Mouse (Mus musculus) neural tube, embryonic 12.5 days (tissue): ENCODE measurements around the gene Rab7. TPM values are rescaled to one million over a fixed set of nuclear protein-coding genes. Genes with fewer than 3 reads are reported as not detected.
A peak's percentile ranks its signal among the peaks of the same experiment; 100 is the strongest.

ENCODE experiments used
- ATAC-seq: fragments of 200-750 bp; cut with Nextera tagmentation; 2 replicates; pipeline ENCODE4 v1.8.0; 2017; ENCODE audit warnings: low read depth, mild to moderate bottlenecking, moderate TSS enrichment, moderate library complexity; ENCODE audit not compliant: low FRiP score
- H3K27ac ChIP-seq: fragments of 300-500 bp; sonication (generic); 2 replicates; pipeline ENCODE4 v1.5.1; 2016
- H3K27me3 ChIP-seq: fragments of 300-500 bp; sonication (generic); replicated peaks from 2 replicates; pipeline ENCODE4 v1.6.1; 2016; ENCODE audit warnings: mild to moderate bottlenecking
- H3K36me3 ChIP-seq: fragments of 300-500 bp; sonication (generic); 2 replicates; pipeline ENCODE4 v1.6.1; 2016; ENCODE audit warnings: mild to moderate bottlenecking
- H3K4me1 ChIP-seq: fragments of 300-500 bp; sonication (generic); 2 replicates; pipeline ENCODE4 v1.6.1; 2016
- H3K4me2 ChIP-seq: fragments of 300-500 bp; sonication (generic); replicated peaks from 2 replicates; pipeline ENCODE4 v1.6.1; 2016; ENCODE audit warnings: mild to moderate bottlenecking
- H3K4me3 ChIP-seq: fragments of 300-500 bp; sonication (generic); 2 replicates; pipeline ENCODE4 v1.5.1; 2016
- H3K9ac ChIP-seq: fragments of 300-500 bp; sonication (generic); 2 replicates; pipeline ENCODE4 v1.6.1; 2016; ENCODE audit warnings: mild to moderate bottlenecking
- H3K9me3 ChIP-seq: fragments of 300-500 bp; sonication (generic); 2 replicates; pipeline ENCODE4 v1.6.1; 2016; ENCODE audit warnings: mild to moderate bottlenecking
- WGBS: fragments of 180-500 bp; shearing (Covaris S2); methylation state at CpG from one replicate; pipeline ENCODE4 v1.1.7; 2016; 5-methylcytosine and 5-hydroxymethylcytosine counted together
- polyA plus RNA-seq: library from polyadenylated mRNA; unstranded; fragments of >200 nt; fragmentation: Nextera tagmentation; extraction: Ambion mirVana; gene quantifications from 2 replicates; pipeline ENCODE4 v1.2.1, GENCODE M21; 2016

The Rab7 gene
- polyA plus RNA-seq = 231 and 251 TPM in 2 replicates

DNA sequence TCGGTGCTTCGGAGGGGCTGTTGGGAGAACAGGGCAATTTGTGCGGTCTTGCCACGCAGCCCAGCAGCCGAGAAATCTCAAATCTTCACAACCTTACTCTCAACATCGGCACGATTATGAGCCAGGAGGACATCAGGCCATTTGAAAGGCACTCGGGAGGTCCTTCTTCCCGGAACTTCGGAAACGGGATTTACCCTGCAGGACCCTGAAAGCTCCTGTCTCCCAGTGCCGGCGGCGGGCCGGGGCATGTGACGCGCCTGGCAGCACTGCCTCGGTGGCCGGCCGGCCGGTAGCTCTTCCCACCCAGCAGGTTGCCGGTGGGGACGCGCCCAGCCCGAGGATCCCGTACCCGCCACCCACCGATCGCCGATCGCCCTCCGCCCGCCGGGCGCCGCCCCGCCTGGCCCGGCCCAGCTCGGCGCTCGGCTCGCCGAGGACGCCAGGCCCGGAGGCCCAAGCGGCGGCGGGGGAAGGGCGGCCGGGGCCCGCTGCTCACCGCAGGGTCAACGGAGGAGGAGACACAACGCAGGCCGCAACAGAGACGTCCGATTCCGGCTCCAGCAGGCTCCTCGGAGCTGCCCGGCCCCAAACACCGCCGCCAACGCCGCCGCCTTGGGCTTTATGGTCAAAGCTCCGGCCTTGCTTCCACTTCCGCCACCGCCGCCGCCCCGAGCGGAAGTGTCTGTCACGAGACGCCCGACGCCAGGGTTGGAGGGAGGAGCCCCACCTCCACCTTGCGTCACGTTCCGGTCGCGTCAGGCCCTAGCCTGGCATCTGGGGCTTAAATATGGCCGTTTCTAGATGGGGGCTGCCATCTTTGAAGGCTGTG lies at the start of gene Rab7:
Gene Rab7 (minus strand): TSS at position 694 of the 829 bp plus-strand sequence.
- H3K4me1 ChIP-seq = peaks cover 18% of the 10 kb centered on the region
- peak within 1 kb of the TSS; percentile 97 for H3K4me3 ChIP-seq
- H3K27ac ChIP-seq = peak within 1 kb of the TSS; percentile 70; the same call in 1 of the 2 replicates
- H3K9me3 ChIP-seq = no peaks in the 10 kb centered on the region
- peak within 1 kb of the TSS; percentile 97 for H3K9ac ChIP-seq
- ATAC-seq = peak; percentile 98
- H3K36me3 ChIP-seq = no peaks in the 10 kb centered on the region; the same call in 1 of the 2 replicates
- peak within 1 kb of the TSS; percentile 97 for H3K4me2 ChIP-seq
- under 1% methylated on average over 71 of the region's 82 CpGs for WGBS
- peaks cover 8% of the 10 kb centered on the region; the same call in 1 of the 2 replicates for H3K27me3 ChIP-seq

DNA sequence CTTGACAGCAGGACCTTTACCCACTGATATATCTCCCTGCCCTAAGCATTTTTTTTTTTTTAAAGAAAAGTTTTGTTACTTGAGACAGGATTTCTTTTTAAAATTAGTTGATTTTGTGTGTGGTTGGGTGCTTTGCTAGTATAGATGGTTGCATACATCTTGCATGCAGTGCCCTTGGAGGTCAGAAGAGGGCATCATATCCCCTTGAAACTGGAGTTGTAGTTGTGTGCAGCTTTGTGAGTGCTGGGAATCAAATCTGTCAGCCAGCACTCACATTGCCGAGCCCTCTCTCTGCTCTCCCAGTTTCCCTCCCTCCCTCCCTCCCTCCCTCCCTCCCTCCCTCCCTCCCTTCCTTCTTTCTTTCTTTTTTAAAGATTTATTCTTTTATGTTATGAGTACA lies 43.9 kb upstream of the Rab7 start:
- Histone ChIP-seq H3K9ac (no peak overlapping the region), H3K4me3 (no peak overlapping the region), H3K9me3 (no peaks in the 10 kb centered on the region), H3K4me1 (peaks cover 11% of the 10 kb centered on the region), H3K36me3 (peaks cover 44% of the 10 kb centered on the region), H3K27ac (no peak overlapping the region), H3K27me3 (no peaks in the 10 kb centered on the region), H3K4me2 (no peak overlapping the region)
- 93% methylated on average over 1 of the region's 1 CpGs for WGBS
- ATAC-seq = no peak

DNA sequence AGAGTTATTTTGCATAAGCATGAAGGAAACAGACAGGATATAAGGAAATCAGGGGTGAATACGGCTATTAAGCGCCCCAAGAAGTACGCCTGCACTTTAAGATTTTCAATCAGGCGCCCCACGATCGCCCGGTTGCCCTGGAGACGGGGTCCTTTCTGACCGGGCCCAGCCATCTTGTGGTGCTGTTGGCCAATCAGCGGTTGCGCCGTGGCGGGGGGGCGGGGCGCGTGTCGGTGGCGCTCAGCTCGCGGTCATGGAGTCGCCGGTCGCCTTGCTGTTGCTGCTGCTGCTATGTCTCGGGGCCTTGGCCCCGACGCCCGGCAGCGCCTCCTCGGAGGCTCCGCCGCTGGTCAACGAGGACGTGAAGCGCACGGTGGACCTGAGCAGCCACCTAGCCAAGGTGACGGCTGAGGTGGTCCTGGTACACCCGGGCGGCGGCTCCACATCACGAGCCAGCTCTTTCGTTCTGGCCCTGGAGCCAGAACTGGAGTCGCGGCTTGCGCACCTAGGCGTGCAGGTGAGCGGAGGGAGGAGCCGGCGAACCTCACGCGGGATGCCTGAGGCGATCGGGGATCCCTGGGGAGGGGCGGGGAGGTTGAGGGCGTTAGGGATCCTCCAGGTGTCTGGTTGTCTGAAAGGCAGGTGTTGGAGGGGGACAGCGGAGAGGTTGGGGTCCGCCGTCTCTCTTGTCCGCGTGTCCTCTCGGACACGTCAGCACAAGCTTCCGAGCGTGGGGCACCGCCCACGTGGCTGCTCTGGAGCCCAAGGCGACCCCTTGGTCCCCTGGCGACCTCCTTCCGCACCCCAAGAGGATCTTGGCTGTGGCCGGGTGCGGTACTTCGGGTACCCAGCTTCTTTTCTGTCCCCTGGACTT lies 39.4 kb upstream of the Rab7 start, which contains the start of gene Rpn1:
Gene Rpn1 (plus strand): TSS at position 205 of the 874 bp plus-strand sequence.
- peak; percentile 95 for ATAC-seq
- Histone ChIP-seq H3K27me3 (0 out of 2 replicates have a peak, but pooled peaks cover 5% of the 10 kb centered on the region), H3K27ac (peak within 1 kb of the TSS; percentile 37; the same call in 1 of the 2 replicates), H3K4me2 (peak within 1 kb of the TSS; percentile 71), H3K36me3 (peaks cover 7% of the 10 kb centered on the region; the same call in 1 of the 2 replicates), H3K4me3 (peak within 1 kb of the TSS; percentile 95), H3K9ac (peak within 1 kb of the TSS; percentile 89), H3K9me3 (no peaks in the 10 kb centered on the region), H3K4me1 (peaks cover 11% of the 10 kb centered on the region)
- WGBS = under 1% methylated on average over 71 of the region's 71 CpGs

DNA sequence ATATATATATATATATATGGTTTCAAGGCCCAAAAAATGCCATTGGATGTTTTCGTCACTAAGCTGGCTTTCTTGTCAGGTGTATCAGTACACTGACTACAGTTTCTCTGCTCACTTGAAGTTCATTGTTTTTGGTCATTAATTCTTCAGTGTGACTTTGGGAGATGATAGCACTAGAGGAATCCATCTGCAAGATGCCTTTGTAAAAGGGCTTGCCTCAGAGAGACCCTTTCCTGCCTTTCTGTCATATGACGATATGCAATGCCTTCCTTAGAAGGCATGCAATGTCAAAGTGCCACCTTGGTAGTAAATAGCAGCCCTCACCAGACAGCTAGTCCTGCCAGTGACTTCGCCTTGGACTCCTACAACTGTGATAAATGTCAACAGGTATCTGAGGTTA lies 38.6 kb upstream of the Rab7 start:
- peak overlapping the region; percentile 71 for H3K4me2 ChIP-seq
- H3K36me3 ChIP-seq = peaks cover 3% of the 10 kb centered on the region; the same call in 1 of the 2 replicates
- peaks cover 11% of the 10 kb centered on the region for H3K4me1 ChIP-seq
- H3K9me3 ChIP-seq = no peaks in the 10 kb centered on the region
- H3K27ac ChIP-seq = no peak overlapping the region
- H3K9ac ChIP-seq = no peak overlapping the region
- H3K4me3 ChIP-seq = peak overlapping the region; percentile 95; the same call in 1 of the 2 replicates
- WGBS = 71% methylated on average over 3 of the region's 3 CpGs
- ATAC-seq = no peak
- 0 out of 2 replicates have a peak, but pooled peaks cover 10% of the 10 kb centered on the region for H3K27me3 ChIP-seq

DNA sequence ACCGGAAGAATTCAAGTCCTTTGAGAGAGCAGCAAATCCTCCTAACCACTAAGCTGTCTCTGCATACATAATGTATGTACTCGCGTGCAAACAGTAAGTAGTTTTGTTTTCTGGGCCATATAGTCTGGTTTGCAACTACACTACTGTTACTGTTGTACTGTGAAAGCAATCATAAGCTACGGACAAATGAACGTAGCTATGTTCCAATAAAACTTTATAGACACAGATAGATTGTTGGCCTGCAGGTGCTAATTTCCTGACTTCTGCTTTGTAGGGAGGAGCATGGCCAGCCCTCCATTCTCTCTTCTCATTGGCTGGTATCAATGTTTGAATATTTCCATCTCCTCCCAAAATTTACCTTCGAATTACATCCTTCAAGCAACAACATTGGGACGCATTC lies 38.0 kb upstream of the Rab7 start:
- Histone ChIP-seq H3K9me3 (no peaks in the 10 kb centered on the region), H3K4me3 (no peak overlapping the region), H3K9ac (no peak overlapping the region), H3K27ac (no peak overlapping the region), H3K36me3 (peaks cover 3% of the 10 kb centered on the region; the same call in 1 of the 2 replicates), H3K4me1 (peaks cover 11% of the 10 kb centered on the region), H3K27me3 (0 out of 2 replicates have a peak, but pooled peaks cover 10% of the 10 kb centered on the region), H3K4me2 (no peak overlapping the region)
- WGBS = 85% methylated on average over 7 of the region's 7 CpGs
- no peak for ATAC-seq

DNA sequence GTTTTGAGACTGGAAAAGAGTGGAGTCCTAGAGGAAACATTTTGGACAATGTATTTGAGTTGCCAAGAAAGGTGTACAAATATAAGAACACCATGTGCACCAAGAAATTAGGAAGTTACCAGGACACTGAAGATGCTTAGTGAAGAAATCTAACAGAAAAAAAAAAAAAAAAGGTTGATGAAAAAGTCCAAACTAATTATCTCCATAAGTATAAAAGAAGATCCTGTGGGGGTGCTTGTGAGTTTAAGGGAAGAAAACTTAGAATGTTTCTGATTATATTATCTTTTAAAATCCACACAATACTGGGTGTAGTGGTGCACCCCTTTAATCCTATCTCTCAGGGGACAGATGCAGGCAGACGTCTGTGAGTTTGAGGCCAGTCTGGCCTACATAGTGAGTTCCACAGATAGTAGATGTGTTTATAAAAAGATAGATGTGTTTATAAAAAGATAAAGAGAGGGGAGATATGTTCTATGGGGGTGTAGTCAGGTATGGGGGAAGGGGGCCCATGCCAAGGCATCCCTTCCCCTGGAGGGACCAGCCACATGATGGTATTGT lies 31.0 kb upstream of the Rab7 start:
- Histone ChIP-seq H3K27ac (no peak overlapping the region), H3K4me1 (0 out of 2 replicates have a peak, but pooled peaks cover 3% of the 10 kb centered on the region), H3K4me2 (peak overlapping the region; percentile 71), H3K27me3 (0 out of 2 replicates have a peak, but pooled peaks cover 10% of the 10 kb centered on the region), H3K36me3 (no peaks in the 10 kb centered on the region), H3K4me3 (no peak overlapping the region), H3K9ac (no peak overlapping the region), H3K9me3 (no peaks in the 10 kb centered on the region)
- WGBS = 91% methylated on average over 1 of the region's 1 CpGs
- no peak for ATAC-seq

DNA sequence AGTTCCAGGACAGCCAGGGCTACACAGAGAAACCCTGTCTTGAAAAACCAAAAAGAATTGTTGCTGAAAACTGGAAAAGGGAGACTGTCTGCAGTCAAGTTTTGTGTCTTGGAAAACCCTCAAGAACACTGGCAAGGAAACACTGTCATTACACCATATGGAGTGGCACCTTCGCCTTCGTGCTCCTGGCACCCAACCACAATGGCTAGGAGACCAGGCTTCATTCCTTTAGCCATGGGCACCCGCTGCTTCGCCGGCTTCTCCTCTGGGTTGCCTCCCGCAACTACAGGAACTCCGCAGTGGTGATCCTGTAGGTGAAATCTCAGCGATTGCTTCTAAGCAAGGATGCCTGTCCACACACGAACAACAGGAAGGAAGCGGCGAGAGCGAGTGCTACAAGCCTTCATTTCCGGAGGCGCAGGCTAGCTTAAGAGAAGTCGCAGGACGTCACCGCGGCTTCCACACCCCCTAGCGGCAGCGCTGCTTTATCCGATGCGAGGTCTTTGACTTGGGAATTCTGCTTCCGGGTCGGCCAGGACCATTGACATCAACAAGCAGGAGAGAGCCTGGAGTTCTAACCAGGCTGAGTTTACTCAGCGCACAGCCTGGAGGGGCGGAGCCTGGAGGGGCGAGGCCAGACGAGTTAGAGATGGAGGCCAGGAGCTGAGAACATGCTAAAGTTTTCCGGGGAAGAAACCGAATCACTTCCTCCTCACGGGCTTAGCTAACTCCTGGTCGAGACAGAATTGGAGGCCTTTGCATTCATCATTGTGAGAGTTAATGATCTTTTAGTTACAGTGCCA lies 29.9 kb upstream of the Rab7 start:
- peak; percentile 97 for ATAC-seq
- Histone ChIP-seq H3K9me3 (no peaks in the 10 kb centered on the region), H3K4me2 (peak overlapping the region; percentile 71), H3K27ac (peak overlapping the region; percentile 73; the same call in 1 of the 2 replicates), H3K36me3 (no peaks in the 10 kb centered on the region), H3K4me3 (peak overlapping the region; percentile 37), H3K4me1 (0 out of 2 replicates have a peak, but pooled peaks cover 3% of the 10 kb centered on the region), H3K27me3 (0 out of 2 replicates have a peak, but pooled peaks cover 6% of the 10 kb centered on the region), H3K9ac (peak overlapping the region; percentile 51)
- WGBS = 4% methylated on average over 32 of the region's 32 CpGs

DNA sequence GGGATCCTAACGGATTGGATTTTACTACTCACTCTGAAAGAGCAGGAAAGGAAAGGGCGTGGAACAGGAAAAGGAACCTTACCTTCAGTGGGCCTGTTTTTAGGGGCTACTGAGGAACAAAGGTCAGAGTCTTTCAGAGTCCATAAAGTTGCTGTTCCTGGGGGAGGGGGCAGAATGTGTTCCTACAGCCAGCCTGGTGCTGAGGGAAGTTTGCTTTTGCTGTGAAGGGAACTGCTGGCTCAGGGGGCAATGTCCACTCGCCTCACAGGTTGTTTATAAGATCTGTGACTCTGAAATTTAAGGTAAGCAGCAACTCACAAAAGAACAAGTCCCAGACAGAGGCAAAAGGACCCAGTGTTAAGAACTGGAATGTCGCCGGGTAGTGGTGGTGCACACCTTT lies 26.1 kb upstream of the Rab7 start:
- Histone ChIP-seq H3K4me3 (no peak overlapping the region), H3K27ac (no peak overlapping the region), H3K9me3 (no peaks in the 10 kb centered on the region), H3K4me1 (0 out of 2 replicates have a peak, but pooled peaks cover 3% of the 10 kb centered on the region), H3K27me3 (no peaks in the 10 kb centered on the region), H3K36me3 (no peaks in the 10 kb centered on the region), H3K9ac (no peak overlapping the region), H3K4me2 (no peak overlapping the region)
- WGBS = 73% methylated on average over 5 of the region's 5 CpGs
- no peak for ATAC-seq

DNA sequence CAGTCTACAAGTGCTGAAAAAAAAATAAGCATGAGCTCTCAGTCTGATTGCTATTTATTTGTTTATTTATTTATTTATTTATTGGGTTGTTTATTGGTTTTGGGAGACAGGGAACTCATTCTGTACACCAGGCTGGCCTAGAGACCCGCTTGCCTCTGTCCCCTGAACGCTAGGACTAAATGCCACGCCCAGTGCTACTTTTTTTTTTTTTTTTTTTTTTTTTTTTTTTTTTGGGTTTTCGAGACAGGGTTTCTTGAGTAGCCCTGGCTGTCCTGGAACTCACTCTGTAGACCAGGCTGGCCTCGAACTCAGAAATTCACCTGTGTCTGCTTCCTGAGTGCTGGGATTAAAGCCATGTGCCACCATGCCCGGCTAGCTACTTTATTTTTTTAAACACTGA lies 25.4 kb upstream of the Rab7 start:
- no peak overlapping the region for H3K4me2 ChIP-seq
- no peaks in the 10 kb centered on the region for H3K36me3 ChIP-seq
- H3K27ac ChIP-seq = no peak overlapping the region
- 0 out of 2 replicates have a peak, but pooled peaks cover 3% of the 10 kb centered on the region for H3K4me1 ChIP-seq
- H3K9me3 ChIP-seq = no peaks in the 10 kb centered on the region
- H3K27me3 ChIP-seq = no peaks in the 10 kb centered on the region
- H3K4me3 ChIP-seq = no peak overlapping the region
- ATAC-seq = no peak
- 73% methylated on average over 6 of the region's 6 CpGs for WGBS
- H3K9ac ChIP-seq = no peak overlapping the region

DNA sequence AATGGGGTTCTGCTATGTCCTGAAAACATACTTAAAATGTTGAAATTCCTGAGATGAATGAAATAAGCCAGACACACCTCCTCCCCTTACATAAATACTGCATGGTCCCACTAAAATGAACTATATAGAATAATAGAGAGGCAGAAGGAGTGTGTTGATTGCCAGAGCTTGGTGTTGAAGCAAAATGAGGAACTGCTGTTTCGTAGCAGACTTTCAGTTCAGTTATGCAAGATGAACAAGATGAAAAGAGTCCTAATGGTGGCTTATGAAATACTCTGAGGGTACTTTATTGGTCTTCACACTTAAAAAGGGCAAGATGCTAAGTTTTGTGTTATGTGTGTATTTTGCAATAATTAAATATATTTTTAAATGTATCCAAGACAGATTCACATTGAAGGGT lies 23.7 kb upstream of the Rab7 start:
- no peaks in the 10 kb centered on the region for H3K36me3 ChIP-seq
- no peak overlapping the region for H3K27ac ChIP-seq
- H3K4me3 ChIP-seq = no peak overlapping the region
- 92% methylated on average over 1 of the region's 1 CpGs for WGBS
- H3K9ac ChIP-seq = no peak overlapping the region
- no peak for ATAC-seq
- H3K27me3 ChIP-seq = no peaks in the 10 kb centered on the region
- H3K9me3 ChIP-seq = no peaks in the 10 kb centered on the region
- no peaks in the 10 kb centered on the region for H3K4me1 ChIP-seq
- H3K4me2 ChIP-seq = no peak overlapping the region

DNA sequence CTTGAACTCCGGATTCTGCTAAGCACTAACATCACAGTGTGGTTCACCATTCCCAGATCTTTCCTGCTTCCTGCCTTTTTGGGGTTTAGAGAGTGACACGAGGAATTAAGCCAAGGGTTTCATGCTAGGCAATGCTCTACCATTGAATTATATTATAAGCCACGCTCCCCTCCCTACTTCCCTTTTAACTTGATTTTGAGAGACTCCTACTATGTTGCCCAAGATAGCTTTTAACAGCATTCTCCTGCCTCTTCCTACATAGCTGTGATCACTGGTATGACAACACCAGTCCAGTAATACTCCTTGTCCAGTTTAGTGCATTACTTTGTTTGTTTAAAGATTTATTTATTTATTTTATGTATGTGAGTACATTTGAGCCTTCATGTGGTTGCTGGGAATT lies 22.7 kb upstream of the Rab7 start:
- no peak for ATAC-seq
- 68% methylated on average over 3 of the region's 3 CpGs for WGBS
- H3K4me2 ChIP-seq = no peak overlapping the region
- no peak overlapping the region for H3K4me3 ChIP-seq
- H3K9me3 ChIP-seq = no peaks in the 10 kb centered on the region
- H3K36me3 ChIP-seq = no peaks in the 10 kb centered on the region
- H3K27ac ChIP-seq = no peak overlapping the region
- H3K4me1 ChIP-seq = no peaks in the 10 kb centered on the region
- no peak overlapping the region for H3K9ac ChIP-seq
- H3K27me3 ChIP-seq = no peaks in the 10 kb centered on the region
